ENCODE assay signal across 8 mouse cellular contexts in genomic region chr11:88139256-88139861, GRCm38 (mm10). TPM values are rescaled to one million over a fixed set of nuclear protein-coding genes. Genes with fewer than 3 reads are reported as not detected.
A peak's percentile ranks its signal among the peaks of the same experiment; 100 is the strongest.
DNase-seq lines count a peak whose midpoint lies in the region; ATAC-seq and TF ChIP-seq lines count a peak whose summit lies in the region.

No protein-coding gene starts in this region.

- no peaks in the 10 kb centered on the region for H3K27me3 ChIP-seq in kidney, adult 2 months (replicated peaks; ENCODE audit: control insufficient read depth, insufficient read depth, low read length)
- no peaks in the 10 kb centered on the region for H3K27me3 ChIP-seq in hindbrain, embryonic 10.5 days (ENCODE audit: insufficient read depth, poor library complexity, severe bottlenecking)
- peaks cover 15% of the 10 kb centered on the region for H3K27me3 ChIP-seq in liver, embryonic 16.5 days (ENCODE audit: control insufficient read depth, insufficient read depth, low read depth, low read length)
- no peaks in the 10 kb centered on the region for H3K27me3 ChIP-seq in thymus, adult 2 months (ENCODE audit: control insufficient read depth, insufficient read depth, low read length)

- H3K9me3 ChIP-seq in hindbrain, embryonic 10.5 days = no peaks in the 10 kb centered on the region
- H3K9me3 ChIP-seq in liver, embryonic 16.5 days (replicated peaks; ENCODE audit: control insufficient read depth, low read length) = no peaks in the 10 kb centered on the region

- peaks cover 21% of the 10 kb centered on the region for H3K4me1 ChIP-seq in kidney, adult 2 months (ENCODE audit: control insufficient read depth, insufficient read depth, low read length)
- H3K4me1 ChIP-seq in hindbrain, embryonic 10.5 days (replicated peaks) = peaks cover 89% of the 10 kb centered on the region
- no peaks in the 10 kb centered on the region; the same call in 1 of the 2 replicates for H3K4me1 ChIP-seq in liver, embryonic 16.5 days (ENCODE audit: control insufficient read depth, low read depth, low read length)
- peaks cover 38% of the 10 kb centered on the region for H3K4me1 ChIP-seq in thymus, adult 2 months (replicated peaks; ENCODE audit: control insufficient read depth, insufficient read depth, low read length)

- H3K27ac ChIP-seq in kidney, adult 2 months (ENCODE audit: insufficient read depth, low read depth, low read length) = 0 out of 2 replicates have a peak overlapping the region, but pooled peaks have one; percentile 4
- H3K27ac ChIP-seq in hindbrain, embryonic 10.5 days = peak overlapping the region; percentile 94
- no peak overlapping the region for H3K27ac ChIP-seq in liver, embryonic 16.5 days (ENCODE audit: low read length)
- H3K27ac ChIP-seq in thymus, adult 2 months (ENCODE audit: control insufficient read depth, insufficient read depth, low read length) = no peak overlapping the region

- TF ChIP-seq POLR2A in kidney, adult 2 months (IDR thresholded peaks at IDR 0.05; ENCODE audit: low read depth, low read length) = no peak
- no peak for TF ChIP-seq POLR2A in thymus, adult 2 months (IDR thresholded peaks at IDR 0.05; ENCODE audit: control insufficient read depth, extremely low read depth, insufficient read depth, low read length, poor library complexity)

- no peak overlapping the region for H3K9ac ChIP-seq in liver, embryonic 16.5 days (ENCODE audit: low read depth, low read length)

- no peak for DNase-seq in kidney, adult 2 months
- no peak for DNase-seq in kidney, adult 9 months
- DNase-seq in adrenal gland, postnatal 36 days = peak; percentile 45 to 64
- DNase-seq in hindbrain, embryonic 10.5 days (ENCODE audit: low spot score) = peak; percentile 92
- DNase-seq in gastrocnemius, postnatal 4 days (ENCODE audit: low spot score in 2 of 2) = no peak
- DNase-seq in thymus, postnatal 25 days = no peak
- DNase-seq in thymus, adult 2 months = no peak

- WGBS in kidney, adult 2 months = 57% methylated on average over 20 of the region's 20 CpGs
- WGBS in hindbrain, embryonic 10.5 days = 1% methylated on average over 20 of the region's 20 CpGs
- 15% methylated on average over 20 of the region's 20 CpGs for WGBS in liver, embryonic 16.5 days (ENCODE audit: insufficient replicate concordance)
- WGBS in thymus, adult 2 months = 79% methylated on average over 20 of the region's 20 CpGs

- H3K4me2 ChIP-seq in liver, embryonic 16.5 days (ENCODE audit: low read depth, low read length) = 0 out of 2 replicates have a peak overlapping the region, but pooled peaks have one; percentile 18

- no peak for TF ChIP-seq CTCF in kidney, adult 2 months (conservative IDR thresholded peaks at IDR 0.05; ENCODE audit: insufficient read depth, insufficient read length, low read depth, low read length)
- no peak for TF ChIP-seq CTCF in thymus, adult 2 months (IDR thresholded peaks at IDR 0.05; ENCODE audit: borderline replicate concordance, control insufficient read depth, extremely low read depth, insufficient read depth, low read length, poor library complexity)

- no peaks in the 10 kb centered on the region for H3K36me3 ChIP-seq in kidney, adult 2 months (ENCODE audit: control insufficient read depth, insufficient read depth, low read length)
- peaks cover 6% of the 10 kb centered on the region for H3K36me3 ChIP-seq in hindbrain, embryonic 10.5 days
- no peaks in the 10 kb centered on the region for H3K36me3 ChIP-seq in liver, embryonic 16.5 days (ENCODE audit: control insufficient read depth, insufficient read depth)
- no peaks in the 10 kb centered on the region for H3K36me3 ChIP-seq in thymus, adult 2 months (ENCODE audit: control insufficient read depth, insufficient read depth, low read length)

- no peak for ATAC-seq in liver, embryonic 16.5 days (ENCODE audit: low read depth)

- no peak overlapping the region for H3K4me3 ChIP-seq in kidney, adult 2 months (ENCODE audit: insufficient read depth, low read depth, low read length)
- peak overlapping the region; percentile 36 for H3K4me3 ChIP-seq in hindbrain, embryonic 10.5 days
- no peak overlapping the region for H3K4me3 ChIP-seq in liver, embryonic 16.5 days (ENCODE audit: low read depth, low read length)
- H3K4me3 ChIP-seq in thymus, adult 2 months (ENCODE audit: control insufficient read depth, insufficient read depth, low read length) = no peak overlapping the region

RNA-seq across cellular contexts. Expression of gene Cuedc1, which starts 41.5 kb away (rescaled TPM):
- polyA plus RNA-seq in kidney, adult 2 months (2012; rRNA removed) = 16.5 and 18.5 TPM in 2 replicates
- 10 to 100 TPM; 46.9 to 53.4 TPM for total RNA-seq in adrenal gland, postnatal 36 days (2021)
- polyA plus RNA-seq in hindbrain, embryonic 10.5 days (2016; fragmentation: Nextera tagmentation; extraction: Ambion mirVana) = 20.5 and 27.1 TPM in 2 replicates
- polyA plus RNA-seq in liver, embryonic 16.5 days (2015; fragmentation: Nextera tagmentation; extraction: Ambion mirVana) = 0.33 and 0.57 TPM in 2 replicates
- 10 to 100 TPM; 47.4 to 53.8 TPM for total RNA-seq in gastrocnemius, postnatal 4 days (2021)
- polyA plus RNA-seq in thymus, adult 2 months (2012; rRNA removed) = 13.8 and 15.5 TPM in 2 replicates

Comparison
In these comparisons a context has a peak if more than half of its experiments do, and no peak if none do; other contexts are left out.
1. DNase-seq: peak in adrenal gland, postnatal 36 days (2 of 2) and hindbrain, embryonic 10.5 days (single experiment); none in kidney, adult 2 months (single experiment), kidney, adult 9 months (single experiment), gastrocnemius, postnatal 4 days (0 of 2), thymus, postnatal 25 days (single experiment) and thymus, adult 2 months (single experiment).
2. H3K27ac ChIP-seq: peak in kidney, adult 2 months (single experiment) and hindbrain, embryonic 10.5 days (single experiment); none in liver, embryonic 16.5 days (single experiment) and thymus, adult 2 months (single experiment).